Mouse (Mus musculus) erythroid progenitor cell, adult 5-6 weeks (primary cell): ENCODE data around the gene Fzd4. TPM values are rescaled to one million over a fixed set of nuclear protein-coding genes. Genes with fewer than 3 reads are reported as not detected.

ENCODE experiments used
- total RNA-seq, 2 experiments: library from RNA; stranded (forward) in 1 of 2; stranded (reverse) in 1 of 2; fragments of 150-400 nt in 1 of 2; fragments of 186-747, 209-891 nt in 1 of 2; gene quantifications; 2 replicates each; pipeline versions ENCODE4 v1.2.3 to v1.2.4; 2015 to 2017; ENCODE audit warnings: low replicate concordance in 2 of 2

Gene Fzd4
- total RNA-seq, 2 experiments from 2014 or later = under 0.01 TPM; not detected in 1

Other genes with a start within 250 kb of the Fzd4 start
- 12.2 and 12.6 TPM in 2 replicates for gene Tmem135, start 133 bp upstream of the Fzd4 start, total RNA-seq (2015; ENCODE audit: low replicate concordance)
- 1.3 and 10.7 TPM in 2 replicates for gene Tmem135, start 133 bp upstream of the Fzd4 start, total RNA-seq (2017; ENCODE audit: low replicate concordance)
- not detected in 2 replicates for gene Prss23, start 122.8 kb downstream of the Fzd4 start, total RNA-seq (2015; ENCODE audit: low replicate concordance)
- 0.77 TPM in 1 of 2 replicates, not detected in the other for gene Prss23, start 122.8 kb downstream of the Fzd4 start, total RNA-seq (2017; ENCODE audit: low replicate concordance)
- gene Me3, start 228.0 kb downstream of the Fzd4 start, total RNA-seq (2015; ENCODE audit: low replicate concordance) = 1.1 TPM in 1 of 2 replicates, not detected in the other
- not detected in 2 replicates for gene Me3, start 228.0 kb downstream of the Fzd4 start, total RNA-seq (2017; ENCODE audit: low replicate concordance)